Mouse (Mus musculus): ENCODE measurements at regions not wholly inside any gene's neighbourhood (a gene's known extent, or its start where the extent isn't known, plus 50 kb on each side); places are given as distances from the start of the nearest gene placed in this dataset.
"Not testable (repeated sequence)": the region's sequence is repeated elsewhere in the genome, so short reads cannot be mapped to it uniquely, and the experiment has no call there.

DNA sequence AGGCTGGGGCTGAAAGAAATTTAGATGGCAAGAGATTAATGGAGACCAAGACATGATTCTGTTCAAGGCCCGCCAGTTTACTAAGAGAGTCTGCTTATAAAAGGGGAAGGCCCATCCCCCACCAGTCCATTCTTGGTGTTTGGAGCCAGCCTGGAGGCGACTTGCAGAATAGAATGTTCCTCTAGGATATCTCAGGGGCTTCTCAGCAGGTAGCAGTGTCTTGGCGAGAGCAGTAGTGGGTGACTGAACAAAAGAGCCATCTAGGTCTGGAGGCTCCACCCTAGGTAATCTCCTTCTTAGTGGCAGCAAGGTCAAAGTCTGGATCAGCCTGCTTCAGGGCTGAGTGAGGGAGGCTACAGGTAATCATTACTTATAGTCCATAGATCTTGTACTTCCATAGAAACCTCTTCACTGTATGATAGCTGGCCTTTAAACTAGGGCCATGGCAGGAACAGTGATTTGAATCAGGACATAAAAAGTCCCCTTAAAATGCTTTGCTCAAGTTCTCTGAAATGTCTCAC, 166.0 kb upstream of the Gm5538 start:
- H3K9ac ChIP-seq; ATAC-seq (ENCODE audit: extremely low read depth, insufficient number of reproducible peaks, low FRiP score, low TSS enrichment); H3K4me1 ChIP-seq; H3K27ac ChIP-seq (replicated peaks); H3K9me3 ChIP-seq; H3K36me3 ChIP-seq; H3K27me3 ChIP-seq (replicated peaks); H3K4me3 ChIP-seq; H3K4me2 ChIP-seq: not testable (repeated sequence)
- WGBS, result 45% methylated on average over 3 of the region's 3 CpGs

DNA sequence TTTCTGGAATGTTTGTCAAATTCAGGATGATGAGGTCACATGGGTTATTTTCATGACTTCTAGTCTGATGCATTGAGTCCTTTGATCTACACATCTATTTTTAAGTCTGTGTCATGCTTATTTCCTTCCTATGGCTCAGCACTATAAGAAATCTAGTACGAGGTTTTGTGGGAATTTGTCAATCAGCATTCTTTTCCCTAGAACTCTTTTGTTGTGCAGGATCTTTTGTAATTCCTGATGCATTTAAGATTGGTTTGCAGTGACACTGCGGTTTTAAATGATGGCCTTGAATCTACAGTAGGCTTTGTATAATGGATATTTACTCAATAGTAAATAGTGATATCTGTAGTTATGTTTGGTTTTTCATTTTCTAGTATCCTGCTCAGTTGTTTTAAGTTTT, 187.0 kb upstream of the Gm5538 start:
- no peak overlapping the region for H3K27ac ChIP-seq (replicated peaks)
- H3K9ac ChIP-seq, result no peak overlapping the region
- H3K4me3 ChIP-seq, result no peak overlapping the region
- H3K9me3 ChIP-seq, result no peaks in the 10 kb centered on the region
- H3K4me1 ChIP-seq, result no peaks in the 10 kb centered on the region
- H3K36me3 ChIP-seq, result no peaks in the 10 kb centered on the region
- H3K27me3 ChIP-seq (replicated peaks), result no peaks in the 10 kb centered on the region
- no peak for ATAC-seq (ENCODE audit: extremely low read depth, insufficient number of reproducible peaks, low FRiP score, low TSS enrichment)
- no peak overlapping the region for H3K4me2 ChIP-seq
- 67% methylated on average over 2 of the region's 2 CpGs for WGBS

DNA sequence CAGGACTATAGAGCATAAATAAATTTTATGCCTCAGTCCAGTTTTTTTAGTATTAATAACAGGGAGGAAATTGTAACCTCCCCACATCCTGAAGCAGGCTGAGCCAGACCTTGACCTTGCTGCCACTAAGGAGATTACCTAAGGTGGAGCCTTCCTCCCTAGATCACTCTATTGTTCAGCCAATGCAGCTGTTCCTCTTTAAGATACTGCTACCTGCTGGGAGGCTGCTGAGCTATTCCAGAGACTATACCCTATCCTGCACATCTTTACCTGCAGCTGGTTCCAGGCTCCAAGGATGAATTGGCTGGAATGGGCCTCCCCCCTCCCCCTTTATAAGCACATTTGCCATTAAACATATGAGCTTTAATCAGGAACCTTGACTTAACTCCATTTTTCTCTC, 189.0 kb upstream of the Gm5538 start:
- not testable (repeated sequence) for H3K4me1 ChIP-seq; H3K4me2 ChIP-seq; H3K9ac ChIP-seq; H3K36me3 ChIP-seq; H3K27me3 ChIP-seq (replicated peaks); H3K9me3 ChIP-seq; H3K27ac ChIP-seq (replicated peaks); H3K4me3 ChIP-seq; ATAC-seq (ENCODE audit: extremely low read depth, insufficient number of reproducible peaks, low FRiP score, low TSS enrichment)

DNA sequence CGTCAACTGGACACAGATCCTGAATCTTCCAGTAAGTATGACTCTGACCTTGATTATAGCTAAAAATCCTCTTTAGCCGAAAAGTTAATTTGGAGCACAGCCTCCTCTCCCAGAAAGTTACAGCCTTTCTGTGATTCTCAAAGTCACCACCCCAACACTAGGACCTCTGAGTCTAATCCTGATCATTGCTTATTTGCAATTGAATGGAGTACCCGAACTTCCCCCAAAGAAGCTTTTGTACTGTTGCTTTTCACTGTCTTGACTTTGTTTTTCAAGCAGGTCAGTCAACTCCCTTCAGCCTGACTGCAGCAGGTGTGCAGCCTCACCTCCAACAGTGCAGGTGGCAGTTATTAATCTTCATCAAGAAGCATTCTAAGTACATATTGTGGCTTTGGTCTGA, 189.7 kb upstream of the Gm5538 start:
- H3K27me3 ChIP-seq (replicated peaks); H3K27ac ChIP-seq (replicated peaks); H3K4me1 ChIP-seq; H3K4me3 ChIP-seq; H3K4me2 ChIP-seq; ATAC-seq (ENCODE audit: extremely low read depth, insufficient number of reproducible peaks, low FRiP score, low TSS enrichment); H3K9me3 ChIP-seq; H3K36me3 ChIP-seq; H3K9ac ChIP-seq: not testable (repeated sequence)
- 75% methylated on average over 3 of the region's 3 CpGs for WGBS

DNA sequence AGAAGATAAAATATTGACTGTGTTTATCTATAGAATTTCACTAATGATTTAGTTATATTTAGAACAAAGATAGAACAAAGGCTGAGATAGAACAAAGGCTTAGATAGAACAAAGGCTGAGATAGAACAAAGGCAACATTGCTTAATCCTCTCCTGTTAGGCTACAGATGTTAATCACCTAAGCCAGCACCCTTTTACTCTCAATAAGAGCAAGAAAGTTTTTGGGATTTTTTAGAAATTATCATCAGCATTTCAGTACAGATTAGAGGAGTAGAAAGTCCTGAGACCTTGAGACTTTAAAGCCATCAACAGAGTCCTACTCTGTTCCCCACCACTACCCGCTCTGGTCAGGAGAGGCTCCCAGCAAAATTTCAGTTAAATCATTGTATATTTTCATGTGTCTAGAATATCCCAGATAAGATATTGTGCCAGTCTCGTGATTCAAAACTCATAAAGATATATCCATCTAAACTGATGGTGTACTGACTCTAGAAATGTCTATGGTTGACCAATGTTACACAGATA, 187.2 kb upstream of the Igsf10 start:
- H3K36me3 ChIP-seq, result no peaks in the 10 kb centered on the region
- H3K9me3 ChIP-seq, result no peaks in the 10 kb centered on the region
- no peak for ATAC-seq (ENCODE audit: extremely low read depth, insufficient number of reproducible peaks, low FRiP score, low TSS enrichment)
- 68% methylated on average over 2 of the region's 2 CpGs for WGBS
- H3K27me3 ChIP-seq (replicated peaks), result no peaks in the 10 kb centered on the region
- H3K4me1 ChIP-seq, result no peaks in the 10 kb centered on the region
- no peak overlapping the region for H3K4me3 ChIP-seq
- no peak overlapping the region for H3K27ac ChIP-seq (replicated peaks)
- no peak overlapping the region for H3K4me2 ChIP-seq
- no peak overlapping the region for H3K9ac ChIP-seq

DNA sequence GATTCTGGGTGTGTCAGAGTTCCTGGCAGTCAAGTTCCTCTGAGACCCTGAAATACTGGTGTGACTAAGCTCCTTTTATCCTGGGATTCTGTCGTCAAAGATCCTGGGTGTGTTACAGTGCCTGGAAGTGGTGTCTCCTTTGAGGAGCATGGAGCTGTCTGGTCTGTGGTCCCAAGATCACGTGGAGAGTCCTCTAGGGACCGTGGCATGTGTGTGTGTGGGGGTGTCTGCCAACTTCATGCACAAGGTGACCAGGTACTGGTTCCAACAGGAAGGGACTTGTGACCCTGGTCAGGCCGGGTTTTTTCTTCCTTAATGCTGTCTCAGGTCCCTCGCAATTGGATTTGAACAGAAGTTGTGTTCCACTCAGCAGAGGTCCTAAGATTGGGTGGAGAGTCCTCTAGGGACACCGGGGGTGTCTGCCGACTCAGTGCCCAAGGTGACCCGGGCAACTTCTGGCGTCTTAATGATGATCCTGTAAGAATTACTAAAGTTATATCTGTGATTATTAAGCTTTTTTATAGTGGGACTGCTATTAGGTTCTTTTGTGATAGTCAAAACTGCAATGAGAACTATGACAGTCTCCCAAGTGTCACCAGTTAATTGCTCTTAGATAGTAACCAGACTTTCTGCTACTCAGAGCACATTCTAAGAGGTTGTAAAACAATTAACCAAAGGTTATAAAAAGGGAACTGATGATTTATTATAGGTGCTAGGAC, 186.6 kb upstream of the Igsf10 start:
- no peaks in the 10 kb centered on the region for H3K27me3 ChIP-seq (replicated peaks)
- H3K4me1 ChIP-seq, result no peaks in the 10 kb centered on the region
- no peak overlapping the region for H3K27ac ChIP-seq (replicated peaks)
- no peaks in the 10 kb centered on the region for H3K9me3 ChIP-seq
- ATAC-seq (ENCODE audit: extremely low read depth, insufficient number of reproducible peaks, low FRiP score, low TSS enrichment), result no peak
- H3K4me3 ChIP-seq, result no peak overlapping the region
- WGBS, result 77% methylated on average over 9 of the region's 9 CpGs
- no peak overlapping the region for H3K9ac ChIP-seq
- no peaks in the 10 kb centered on the region for H3K36me3 ChIP-seq
- no peak overlapping the region for H3K4me2 ChIP-seq

DNA sequence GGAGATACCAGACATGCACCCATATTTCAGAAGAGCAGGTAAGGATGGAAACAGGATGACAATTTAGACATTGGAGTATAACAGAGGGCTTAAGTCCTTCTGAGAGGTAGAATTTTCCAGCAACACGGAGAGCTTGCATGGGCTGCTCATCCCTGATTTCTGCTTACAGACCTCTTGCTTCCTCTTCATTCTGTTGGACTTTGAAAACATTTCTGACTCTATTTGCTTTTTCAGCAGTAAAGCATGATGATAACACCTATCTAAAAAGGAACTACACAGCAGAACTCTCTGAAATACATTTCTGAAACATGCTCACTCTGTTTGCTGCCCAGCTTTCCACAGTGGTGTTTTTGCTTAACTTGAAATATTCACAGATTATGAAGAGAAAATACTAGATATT, 176.6 kb upstream of the Igsf10 start:
- WGBS, result 78% methylated on average over 1 of the region's 1 CpGs
- no peak for ATAC-seq (ENCODE audit: extremely low read depth, insufficient number of reproducible peaks, low FRiP score, low TSS enrichment)
- H3K9me3 ChIP-seq, result no peaks in the 10 kb centered on the region

DNA sequence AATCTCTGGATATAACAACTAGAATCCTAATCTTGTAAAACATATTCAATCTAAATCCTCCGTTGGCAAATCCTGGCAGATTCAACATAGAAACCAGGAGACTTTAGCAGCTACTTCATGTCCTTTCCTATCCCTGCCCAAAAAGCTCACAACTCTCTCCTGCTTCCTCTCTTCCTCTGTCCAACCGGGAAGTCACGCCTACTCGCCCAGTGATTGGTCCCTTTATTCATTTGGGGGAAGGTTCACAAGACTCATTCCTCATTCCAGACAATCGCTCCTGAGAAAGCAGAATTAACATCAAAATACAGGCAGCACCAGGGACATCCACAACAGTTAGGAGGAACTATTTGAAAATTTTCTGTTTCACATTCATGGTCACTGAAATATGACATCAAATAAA, 133.9 kb upstream of the Igsf10 start:
- H3K4me2 ChIP-seq, result 0 out of 2 replicates have a peak overlapping the region, but pooled peaks have one; percentile 28
- no peaks in the 10 kb centered on the region for H3K4me1 ChIP-seq
- no peak overlapping the region for H3K27ac ChIP-seq (replicated peaks)
- no peaks in the 10 kb centered on the region for H3K27me3 ChIP-seq (replicated peaks)
- H3K4me3 ChIP-seq, result no peak overlapping the region
- H3K9me3 ChIP-seq, result no peaks in the 10 kb centered on the region
- no peaks in the 10 kb centered on the region for H3K36me3 ChIP-seq
- 25% methylated on average over 5 of the region's 5 CpGs for WGBS
- no peak overlapping the region for H3K9ac ChIP-seq
- no peak for ATAC-seq (ENCODE audit: extremely low read depth, insufficient number of reproducible peaks, low FRiP score, low TSS enrichment)

More for the DNA sequence above, 176.6 kb upstream of the Igsf10 start:
- Histone ChIP-seq H3K9ac (no peak overlapping the region), H3K4me3 (no peak overlapping the region), H3K36me3 (no peaks in the 10 kb centered on the region), H3K4me1 (no peaks in the 10 kb centered on the region), H3K4me2 (no peak overlapping the region), H3K27ac (replicated peaks) (no peak overlapping the region), H3K27me3 (replicated peaks) (no peaks in the 10 kb centered on the region)

DNA sequence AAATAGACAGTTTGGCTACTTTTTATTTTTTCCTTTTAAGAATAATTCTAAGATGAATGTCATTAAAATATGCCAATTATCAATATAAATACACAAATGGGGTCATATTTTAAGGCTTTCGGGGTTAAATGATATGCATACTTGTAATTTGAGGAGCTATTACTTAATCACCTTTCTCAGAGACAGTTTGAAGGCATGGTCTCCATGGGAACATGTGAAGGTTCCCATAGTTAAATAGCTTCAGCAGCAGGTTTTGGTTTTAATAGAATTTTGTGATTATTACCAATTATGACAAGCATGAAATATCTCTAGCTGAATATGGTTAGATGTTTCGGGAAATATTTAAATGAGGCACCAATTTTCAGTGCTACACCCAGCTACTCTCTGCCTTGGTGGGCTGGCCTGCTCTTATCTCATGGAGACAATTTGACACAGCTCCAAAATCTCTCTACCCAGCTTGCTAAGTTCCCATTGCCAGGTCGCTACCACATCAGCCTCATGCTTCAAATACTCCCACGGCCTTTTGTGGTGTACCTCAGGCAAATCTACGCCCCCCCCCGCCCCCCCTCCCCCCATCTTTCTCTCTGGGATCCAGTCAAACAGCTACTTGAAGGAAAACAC, 133.4 kb upstream of the Igsf10 start:
- no peak for ATAC-seq (ENCODE audit: extremely low read depth, insufficient number of reproducible peaks, low FRiP score, low TSS enrichment)
- Histone ChIP-seq H3K9me3 (no peaks in the 10 kb centered on the region), H3K27ac (replicated peaks) (no peak overlapping the region), H3K4me3 (no peak overlapping the region), H3K36me3 (no peaks in the 10 kb centered on the region), H3K27me3 (replicated peaks) (no peaks in the 10 kb centered on the region), H3K9ac (no peak overlapping the region), H3K4me1 (no peaks in the 10 kb centered on the region), H3K4me2 (no peak overlapping the region)
- WGBS, result 38% methylated on average over 6 of the region's 6 CpGs

DNA sequence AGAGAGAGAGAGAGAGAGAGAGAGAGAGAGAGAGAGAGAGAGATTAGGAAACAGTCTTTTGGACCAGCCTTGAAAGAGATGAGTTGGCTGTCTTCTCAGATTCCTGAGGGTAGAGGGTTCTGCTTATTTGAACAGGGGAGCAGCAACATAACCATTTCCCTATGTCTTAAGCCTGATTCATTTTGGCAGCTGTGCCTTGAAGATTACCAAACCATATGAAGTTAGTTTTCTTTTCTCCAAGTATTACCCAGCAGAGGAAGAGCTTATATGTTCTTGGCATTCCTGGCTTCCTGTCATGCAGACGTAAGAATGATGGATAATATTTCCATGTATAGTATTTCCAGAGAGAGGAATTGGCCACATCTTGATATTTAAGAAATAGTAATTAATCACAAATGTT, 124.8 kb upstream of the Igsf10 start:
- Histone ChIP-seq H3K27me3 (replicated peaks) (no peaks in the 10 kb centered on the region), H3K36me3 (no peaks in the 10 kb centered on the region), H3K9me3 (no peaks in the 10 kb centered on the region), H3K4me2 (no peak overlapping the region), H3K4me3 (no peak overlapping the region), H3K27ac (replicated peaks) (no peak overlapping the region), H3K9ac (no peak overlapping the region), H3K4me1 (no peaks in the 10 kb centered on the region)
- ATAC-seq (ENCODE audit: extremely low read depth, insufficient number of reproducible peaks, low FRiP score, low TSS enrichment), result no peak
- 68% methylated on average over 1 of the region's 1 CpGs for WGBS

DNA sequence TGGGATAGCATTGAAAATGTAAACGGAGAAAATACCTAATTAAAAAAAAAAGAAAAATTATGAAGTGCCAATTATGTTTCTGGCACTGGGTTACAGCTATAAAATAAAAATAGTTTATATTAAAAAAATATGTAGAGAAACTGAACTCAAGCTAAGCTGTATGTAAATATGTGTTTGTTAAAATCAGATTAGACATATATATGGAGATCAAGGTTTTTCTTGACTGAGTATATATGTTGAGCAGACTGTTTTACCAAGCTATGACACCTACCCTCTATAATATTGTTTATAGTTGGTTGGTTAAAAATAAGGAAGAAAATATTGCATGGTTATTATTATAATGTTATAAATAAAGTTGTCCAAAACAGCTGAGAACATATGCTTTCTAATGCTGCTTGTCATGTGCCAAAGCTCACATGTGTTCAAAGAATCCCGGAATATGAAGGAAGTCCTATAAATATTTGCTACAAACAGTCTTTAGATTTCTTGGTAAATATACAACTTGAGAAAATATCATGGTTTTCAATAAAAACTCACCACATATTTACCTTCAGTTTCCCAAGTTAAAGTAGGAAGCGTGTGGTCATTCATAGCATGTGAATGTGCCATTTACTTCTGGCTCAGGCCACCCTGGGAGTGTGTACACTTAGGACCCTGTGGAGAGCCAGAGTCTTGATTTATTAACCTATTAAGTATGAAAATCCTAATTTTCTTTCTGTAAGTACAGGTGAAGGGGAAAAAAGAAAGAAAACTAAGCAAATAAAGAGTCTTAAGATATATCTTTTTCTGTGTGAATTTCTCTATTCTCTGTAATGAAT, 118.4 kb upstream of the Igsf10 start:
- Histone ChIP-seq H3K27me3 (replicated peaks) (no peaks in the 10 kb centered on the region), H3K27ac (replicated peaks) (no peak overlapping the region), H3K4me2 (no peak overlapping the region), H3K9ac (no peak overlapping the region), H3K4me1 (no peaks in the 10 kb centered on the region), H3K9me3 (no peaks in the 10 kb centered on the region), H3K36me3 (no peaks in the 10 kb centered on the region), H3K4me3 (no peak overlapping the region)
- no peak for ATAC-seq (ENCODE audit: extremely low read depth, insufficient number of reproducible peaks, low FRiP score, low TSS enrichment)
- WGBS, result 73% methylated on average over 3 of the region's 3 CpGs

Data from heart, embryonic 13.5 days (tissue).